Mouse (Mus musculus): ENCODE measurements around the gene Efna4. TPM values are rescaled to one million over a fixed set of nuclear protein-coding genes. Genes with fewer than 3 reads are reported as not detected.

Gene Efna4
- polyA plus RNA-seq, 1 experiment from 2014 or later = 20.6 TPM

DNA sequence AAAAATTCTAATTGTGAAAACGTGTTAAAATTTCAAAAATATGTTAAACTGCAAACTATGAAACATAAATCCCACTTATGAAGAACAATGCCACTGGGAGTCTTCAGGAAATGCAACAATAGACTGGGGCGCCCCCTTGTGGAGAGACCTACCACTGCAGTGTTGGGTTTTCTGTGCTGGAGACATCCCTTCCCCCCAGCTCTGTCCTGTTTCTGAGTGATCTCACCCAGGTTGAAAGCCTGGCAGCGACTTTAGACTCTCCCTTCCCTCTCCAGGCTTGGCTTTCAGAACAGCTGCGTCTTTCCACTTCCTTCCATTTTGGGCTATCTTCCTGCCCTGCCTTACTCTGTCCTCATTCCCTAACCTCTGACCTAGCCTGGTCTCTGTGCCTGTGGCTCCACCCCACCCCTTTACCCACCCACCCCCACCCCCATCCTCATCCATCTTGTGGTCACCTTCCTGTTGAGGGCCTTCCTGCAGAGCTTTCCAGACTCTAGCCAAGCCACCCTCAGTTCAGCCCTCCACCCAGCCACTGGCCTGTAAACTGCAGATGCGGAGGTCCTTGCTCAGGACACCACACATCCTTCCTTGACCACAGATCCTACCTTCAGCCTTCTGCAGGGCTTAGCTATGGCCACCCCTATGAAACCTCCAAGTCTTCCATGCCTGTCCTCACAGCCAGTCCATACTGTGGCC lies 17.1 kb upstream of the Efna4 start:
- Histone ChIP-seq H3K9me3 (ENCODE audit: control insufficient read depth, low read length) (no peaks in the 10 kb centered on the region), H3K4me3 (ENCODE audit: low read depth, low read length) (no peak overlapping the region), H3K4me1 (replicated peaks; ENCODE audit: control insufficient read depth, insufficient read depth, low read length) (peaks cover 7% of the 10 kb centered on the region; the same call in 1 of the 2 replicates), H3K27me3 (replicated peaks; ENCODE audit: control insufficient read depth, insufficient read depth, low read length) (peaks cover 7% of the 10 kb centered on the region; the same call in 1 of the 2 replicates), H3K36me3 (ENCODE audit: control insufficient read depth, insufficient read depth, low read length) (no peaks in the 10 kb centered on the region), H3K4me2 (ENCODE audit: low read length) (no peak overlapping the region), H3K27ac (ENCODE audit: low read depth) (no peak overlapping the region), H3K9ac (ENCODE audit: low read length) (no peak overlapping the region)
- ATAC-seq (replicated peaks; ENCODE audit: low FRiP score, low TSS enrichment, low read depth) (peak; percentile 42), DNase-seq (ENCODE audit: low spot score) (peak; percentile 97)
- 15% methylated on average over 5 of the region's 5 CpGs for WGBS

DNA sequence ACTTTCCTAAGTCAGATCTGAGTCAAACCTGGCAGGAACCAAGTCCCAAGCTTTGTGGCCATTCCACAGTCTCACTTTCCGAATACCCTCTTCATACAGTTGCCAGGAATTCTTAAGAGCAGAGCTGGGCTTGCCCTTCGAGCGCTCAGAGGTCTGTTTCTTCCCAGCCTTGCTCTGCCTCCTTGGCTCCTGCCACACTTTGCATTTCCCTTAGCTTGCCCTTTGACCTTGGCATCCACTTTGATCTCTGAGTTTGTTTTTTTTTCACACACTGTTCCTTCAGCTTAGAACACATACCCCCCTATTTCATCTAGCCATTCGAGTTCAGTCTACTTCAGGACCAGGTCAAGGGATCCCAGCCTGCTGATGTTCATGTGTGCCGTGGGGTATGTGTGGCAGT lies 13.4 kb upstream of the Efna4 start:
- no peak overlapping the region for H3K9ac ChIP-seq (ENCODE audit: low read length)
- WGBS = 63% methylated on average over 5 of the region's 5 CpGs
- 0 out of 2 replicates have a peak, but pooled peaks cover 5% of the 10 kb centered on the region for H3K36me3 ChIP-seq (ENCODE audit: control insufficient read depth, insufficient read depth, low read length)
- H3K4me3 ChIP-seq (ENCODE audit: low read depth, low read length) = no peak overlapping the region
- peaks cover 7% of the 10 kb centered on the region; the same call in 1 of the 2 replicates for H3K27me3 ChIP-seq (replicated peaks; ENCODE audit: control insufficient read depth, insufficient read depth, low read length)
- no peak for ATAC-seq (replicated peaks; ENCODE audit: low FRiP score, low TSS enrichment, low read depth)
- H3K9me3 ChIP-seq (ENCODE audit: control insufficient read depth, low read length) = no peaks in the 10 kb centered on the region
- no peak overlapping the region for H3K27ac ChIP-seq (ENCODE audit: low read depth)
- H3K4me2 ChIP-seq (ENCODE audit: low read length) = no peak overlapping the region
- H3K4me1 ChIP-seq (replicated peaks; ENCODE audit: control insufficient read depth, insufficient read depth, low read length) = peaks cover 13% of the 10 kb centered on the region
- DNase-seq (ENCODE audit: low spot score) = no peak

DNA sequence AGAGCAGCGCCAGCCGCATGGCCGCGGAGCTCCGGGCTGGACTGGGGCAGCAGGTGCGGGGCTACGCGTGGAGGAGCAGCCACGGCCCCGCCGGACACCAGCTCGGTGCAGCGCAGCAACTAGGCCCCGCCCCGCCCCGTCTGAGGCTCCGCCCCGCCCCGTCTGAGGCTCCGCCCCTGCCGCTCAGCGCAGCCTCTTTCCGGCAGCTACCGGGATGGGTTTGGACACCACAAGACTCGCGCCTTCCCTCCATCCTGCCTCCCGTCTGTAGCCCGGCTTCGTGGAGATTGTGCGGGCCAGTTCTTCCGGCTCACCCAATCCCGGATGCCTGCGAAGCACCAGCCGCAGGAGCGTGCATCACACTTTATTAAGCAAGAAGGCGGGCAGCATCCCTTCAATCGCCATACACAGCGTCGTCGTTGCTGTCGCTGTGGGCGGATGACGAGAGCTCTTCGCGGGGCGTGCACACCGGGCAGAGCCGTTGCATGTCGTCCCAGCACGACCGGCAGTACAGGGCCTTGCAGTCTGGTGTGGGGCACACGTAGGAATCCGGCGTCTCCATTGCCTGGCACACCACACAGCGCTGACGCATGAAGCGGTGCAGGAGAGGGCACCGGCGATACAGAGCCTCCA lies 12.2 kb upstream of the Efna4 start, which contains the start of gene Adam15:
Adam15 (minus strand) TSS at position 128 of the 633 bp plus-strand sequence.
- H3K4me3 ChIP-seq (ENCODE audit: low read depth, low read length) = peak within 1 kb of the TSS; percentile 63
- peak; percentile 92 for ATAC-seq (replicated peaks; ENCODE audit: low FRiP score, low TSS enrichment, low read depth)
- H3K9me3 ChIP-seq (ENCODE audit: control insufficient read depth, low read length) = no peaks in the 10 kb centered on the region
- under 1% methylated on average over 59 of the region's 59 CpGs for WGBS
- peaks cover 7% of the 10 kb centered on the region; the same call in 1 of the 2 replicates for H3K27me3 ChIP-seq (replicated peaks; ENCODE audit: control insufficient read depth, insufficient read depth, low read length)
- H3K27ac ChIP-seq (ENCODE audit: low read depth) = 0 out of 2 replicates have a peak within 1 kb of the TSS, but pooled peaks have one; percentile 27
- peak; percentile 96 for DNase-seq (ENCODE audit: low spot score)
- peaks cover 13% of the 10 kb centered on the region for H3K4me1 ChIP-seq (replicated peaks; ENCODE audit: control insufficient read depth, insufficient read depth, low read length)
- H3K4me2 ChIP-seq (ENCODE audit: low read length) = peak within 1 kb of the TSS; percentile 99
- H3K9ac ChIP-seq (ENCODE audit: low read length) = peak within 1 kb of the TSS; percentile 48
- H3K36me3 ChIP-seq (ENCODE audit: control insufficient read depth, insufficient read depth, low read length) = peaks cover 15% of the 10 kb centered on the region

DNA sequence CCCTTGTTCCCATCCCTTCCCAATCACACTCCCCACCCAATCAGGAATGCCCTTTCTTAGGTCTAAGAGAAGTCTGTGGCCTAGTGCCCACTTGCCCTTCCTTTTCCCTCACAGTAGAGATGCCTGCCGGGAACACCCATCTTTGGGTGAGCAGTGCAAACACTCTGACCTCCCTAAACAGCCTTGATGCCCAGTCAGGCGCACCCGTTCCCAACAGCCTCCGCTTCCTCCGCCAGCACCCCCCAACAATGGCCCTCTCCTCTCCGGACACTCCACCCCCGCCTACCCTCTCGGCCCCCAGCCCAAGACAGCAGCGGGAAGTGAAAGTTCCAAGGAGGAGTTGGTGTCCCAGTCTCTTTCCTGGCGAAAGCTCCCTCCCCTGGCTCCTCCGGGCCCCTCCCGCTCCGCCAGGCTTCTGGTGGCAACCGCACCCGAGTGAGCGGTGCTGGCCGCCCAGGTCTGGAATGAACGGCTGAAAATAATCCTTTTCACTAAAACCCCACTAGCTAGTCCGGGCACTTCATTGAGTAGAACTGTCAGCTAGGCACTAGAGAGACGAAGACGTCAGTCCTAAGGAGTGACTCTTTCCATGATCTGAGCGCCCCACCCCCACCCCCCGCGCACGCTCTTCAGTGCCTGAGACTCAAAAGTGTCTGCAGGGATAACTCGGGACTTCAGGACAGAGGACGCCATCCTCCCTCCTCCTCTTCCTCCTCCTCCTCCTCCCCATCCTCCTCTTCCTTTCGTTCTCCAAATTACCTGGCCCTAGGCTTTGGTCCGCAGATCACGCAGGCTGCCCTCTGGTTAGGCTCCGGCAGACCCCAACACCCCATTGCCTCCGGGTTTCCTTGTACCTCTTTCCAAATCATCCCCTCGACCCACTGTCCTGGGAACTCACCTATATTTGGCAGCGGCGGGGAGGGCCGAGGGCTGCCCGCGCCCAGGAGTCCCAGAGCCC lies 11.4 kb upstream of the Efna4 start:
- WGBS = 2% methylated on average over 38 of the region's 38 CpGs
- peak; percentile 10; the same call in 1 of the 2 replicates for ATAC-seq (replicated peaks; ENCODE audit: low FRiP score, low TSS enrichment, low read depth)
- Histone ChIP-seq H3K9ac (ENCODE audit: low read length) (peak overlapping the region; percentile 41), H3K27me3 (replicated peaks; ENCODE audit: control insufficient read depth, insufficient read depth, low read length) (peaks cover 7% of the 10 kb centered on the region; the same call in 1 of the 2 replicates), H3K4me1 (replicated peaks; ENCODE audit: control insufficient read depth, insufficient read depth, low read length) (peaks cover 13% of the 10 kb centered on the region), H3K4me2 (ENCODE audit: low read length) (peak overlapping the region; percentile 99), H3K27ac (ENCODE audit: low read depth) (0 out of 2 replicates have a peak overlapping the region, but pooled peaks have one; percentile 27), H3K4me3 (ENCODE audit: low read depth, low read length) (peak overlapping the region; percentile 63), H3K36me3 (ENCODE audit: control insufficient read depth, insufficient read depth, low read length) (peaks cover 16% of the 10 kb centered on the region), H3K9me3 (ENCODE audit: control insufficient read depth, low read length) (no peaks in the 10 kb centered on the region)
- no peak for DNase-seq (ENCODE audit: low spot score)

DNA sequence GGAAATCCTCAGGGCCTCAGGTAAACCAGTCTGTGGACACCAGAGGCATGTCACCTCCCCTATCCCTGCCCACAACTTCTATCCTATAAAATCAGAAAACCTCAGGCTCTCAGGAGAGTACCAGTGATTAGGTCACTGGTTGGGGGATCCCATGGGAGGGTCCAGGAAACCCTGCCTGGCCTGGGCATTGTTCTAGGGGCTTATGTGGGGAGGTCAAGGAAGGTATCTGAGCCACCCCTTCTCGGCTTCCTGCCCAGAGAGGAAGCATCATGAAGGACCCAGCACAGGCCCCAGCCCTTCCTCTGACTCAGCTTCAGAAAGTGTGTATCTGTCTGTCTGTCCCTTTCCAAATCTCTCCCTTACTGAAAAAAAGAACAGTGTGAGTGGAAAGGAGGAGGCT lies 10.1 kb upstream of the Efna4 start:
- no peak for ATAC-seq (replicated peaks; ENCODE audit: low FRiP score, low TSS enrichment, low read depth)
- no peak for DNase-seq (ENCODE audit: low spot score)
- H3K9me3 ChIP-seq (ENCODE audit: control insufficient read depth, low read length) = no peaks in the 10 kb centered on the region
- H3K4me3 ChIP-seq (ENCODE audit: low read depth, low read length) = no peak overlapping the region
- peaks cover 17% of the 10 kb centered on the region for H3K36me3 ChIP-seq (ENCODE audit: control insufficient read depth, insufficient read depth, low read length)
- peaks cover 7% of the 10 kb centered on the region; the same call in 1 of the 2 replicates for H3K27me3 ChIP-seq (replicated peaks; ENCODE audit: control insufficient read depth, insufficient read depth, low read length)
- 74% methylated on average over 1 of the region's 1 CpGs for WGBS
- peaks cover 13% of the 10 kb centered on the region for H3K4me1 ChIP-seq (replicated peaks; ENCODE audit: control insufficient read depth, insufficient read depth, low read length)
- H3K4me2 ChIP-seq (ENCODE audit: low read length) = no peak overlapping the region
- H3K9ac ChIP-seq (ENCODE audit: low read length) = no peak overlapping the region
- no peak overlapping the region for H3K27ac ChIP-seq (ENCODE audit: low read depth)

DNA sequence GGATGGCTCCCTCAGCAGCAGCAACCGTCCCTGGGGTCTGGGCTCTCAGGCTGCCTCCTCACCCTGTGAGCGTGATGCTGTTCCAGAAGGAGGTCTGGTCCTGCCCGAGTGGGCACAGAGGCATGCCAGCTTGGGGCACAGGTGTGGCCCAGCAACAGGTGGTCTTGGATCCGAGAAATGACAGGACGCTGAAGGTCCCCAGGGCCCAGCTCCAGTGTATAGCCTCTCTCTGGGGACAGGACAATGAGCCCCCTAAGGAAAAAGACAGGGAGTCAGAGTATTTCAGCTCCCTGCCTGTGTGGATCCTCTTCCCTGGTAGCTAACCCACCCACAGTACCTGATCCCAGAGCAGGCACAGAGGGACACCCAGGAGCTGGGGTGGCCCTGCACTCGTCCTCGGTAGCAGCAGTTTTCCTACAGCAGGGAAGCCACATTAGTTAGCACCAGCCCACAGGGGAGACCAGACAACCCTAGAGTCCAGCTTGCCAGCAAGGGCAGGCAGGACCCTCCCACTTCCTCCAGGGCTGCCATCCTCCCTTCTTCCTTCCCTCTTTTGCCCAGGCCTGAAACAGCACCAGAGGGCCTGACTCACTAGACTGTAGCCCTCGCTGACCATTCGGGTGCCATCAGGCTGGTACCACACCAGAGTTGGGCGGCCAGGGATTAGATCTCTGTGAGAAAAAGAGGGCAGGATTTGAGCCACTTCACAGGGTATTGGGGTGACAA lies 9.2 kb upstream of the Efna4 start:
- Histone ChIP-seq H3K36me3 (ENCODE audit: control insufficient read depth, insufficient read depth, low read length) (peaks cover 21% of the 10 kb centered on the region), H3K9ac (ENCODE audit: low read length) (no peak overlapping the region), H3K9me3 (ENCODE audit: control insufficient read depth, low read length) (no peaks in the 10 kb centered on the region), H3K4me2 (ENCODE audit: low read length) (no peak overlapping the region), H3K27ac (ENCODE audit: low read depth) (no peak overlapping the region), H3K4me1 (replicated peaks; ENCODE audit: control insufficient read depth, insufficient read depth, low read length) (peaks cover 13% of the 10 kb centered on the region), H3K4me3 (ENCODE audit: low read depth, low read length) (no peak overlapping the region), H3K27me3 (replicated peaks; ENCODE audit: control insufficient read depth, insufficient read depth, low read length) (peaks cover 7% of the 10 kb centered on the region; the same call in 1 of the 2 replicates)
- ATAC-seq (replicated peaks; ENCODE audit: low FRiP score, low TSS enrichment, low read depth) (no peak), DNase-seq (ENCODE audit: low spot score) (no peak)
- 80% methylated on average over 10 of the region's 10 CpGs for WGBS

DNA sequence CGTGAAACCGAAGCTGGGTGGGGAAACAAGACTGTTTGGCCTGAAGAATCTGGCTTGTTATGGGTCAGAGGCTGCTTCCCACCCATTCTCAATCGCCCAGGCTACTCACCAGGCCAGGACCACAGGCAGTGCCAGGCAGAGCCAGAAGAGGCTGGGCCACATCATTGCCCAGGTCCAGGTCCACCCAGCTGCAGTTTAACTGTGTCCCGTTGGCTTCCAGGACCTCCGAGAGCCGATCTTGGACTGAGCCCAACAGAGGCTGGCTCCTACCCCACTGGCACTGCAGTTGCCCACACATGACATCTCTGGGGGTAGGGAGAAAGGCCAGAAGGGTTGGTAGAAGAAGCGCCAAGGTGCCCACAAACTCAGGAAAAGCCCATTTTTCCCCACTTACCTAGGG lies 5.5 kb upstream of the Efna4 start:
- Histone ChIP-seq H3K36me3 (ENCODE audit: control insufficient read depth, insufficient read depth, low read length) (peaks cover 26% of the 10 kb centered on the region), H3K27me3 (replicated peaks; ENCODE audit: control insufficient read depth, insufficient read depth, low read length) (no peaks in the 10 kb centered on the region), H3K9me3 (ENCODE audit: control insufficient read depth, low read length) (no peaks in the 10 kb centered on the region), H3K9ac (ENCODE audit: low read length) (no peak overlapping the region), H3K4me3 (ENCODE audit: low read depth, low read length) (no peak overlapping the region), H3K4me2 (ENCODE audit: low read length) (no peak overlapping the region), H3K27ac (ENCODE audit: low read depth) (no peak overlapping the region), H3K4me1 (replicated peaks; ENCODE audit: control insufficient read depth, insufficient read depth, low read length) (peaks cover 23% of the 10 kb centered on the region)
- no peak for DNase-seq (ENCODE audit: low spot score)
- ATAC-seq (replicated peaks; ENCODE audit: low FRiP score, low TSS enrichment, low read depth) = no peak
- WGBS = 87% methylated on average over 7 of the region's 7 CpGs
